Mouse (Mus musculus) cerebellum, adult (tissue): ENCODE data around the gene Surf6.

Source experiments
- ATAC-seq: cut with Nextera tagmentation; 2 replicates; pipeline ENCODE4 v1.9.2; 2017; ENCODE audit warnings: mild to moderate bottlenecking, moderate library complexity, mixed read lengths; ENCODE audit not compliant: insufficient number of reproducible peaks, low FRiP score, low TSS enrichment

The Surf6 gene

GRCm38 (mm10) chr2:26862856-26863255 lies 39.8 kb downstream of the Surf6 start:
- ATAC-seq = no peak

GRCm38 (mm10) chr2:26847706-26848105 lies 55.0 kb downstream of the Surf6 start:
- no peak for ATAC-seq
